Mouse (Mus musculus): ENCODE measurements around the gene 4932438H23Rik. TPM values are rescaled to one million over a fixed set of nuclear protein-coding genes. Genes with fewer than 3 reads are reported as not detected.

4932438H23Rik gene
- 0.23 and 0.30 TPM in 2 replicates for polyA plus RNA-seq (2012; rRNA removed)

DNA sequence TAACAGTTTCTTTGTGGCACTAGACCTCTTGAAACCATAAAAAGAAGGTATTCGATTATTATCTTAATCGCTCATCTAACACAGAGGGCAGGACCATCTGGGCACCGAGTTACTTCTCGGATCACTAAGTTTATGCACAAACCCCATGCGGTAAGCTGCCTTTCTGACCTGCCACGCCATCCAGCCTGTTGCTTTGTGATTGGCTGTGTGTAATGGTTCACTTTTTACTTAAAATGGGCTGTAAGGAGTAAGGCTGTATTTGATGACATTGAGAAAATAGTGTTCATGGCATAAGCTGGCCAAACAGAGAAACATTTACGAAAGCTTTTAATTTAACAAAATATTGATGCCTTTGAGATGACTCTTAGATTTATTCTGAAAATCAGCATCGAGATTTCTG, at the start of gene 4932438H23Rik:
4932438H23Rik (minus strand) TSS at position 101 of the 400 bp plus-strand sequence.
- DNase-seq, result no peak
- WGBS, result 85% methylated on average over 8 of the region's 8 CpGs
- Histone ChIP-seq H3K4me3 (replicated peaks; ENCODE audit: extremely low read depth, low read depth, low read length) (no peak within 1 kb of the TSS), H3K4me1 (ENCODE audit: control insufficient read depth, insufficient read depth, low read length) (no peaks in the 10 kb centered on the region)
- TF ChIP-seq POLR2A (IDR thresholded peaks at IDR 0.05; ENCODE audit: borderline replicate concordance, extremely low read depth, low read depth, low read length) (no peak), CTCF (IDR thresholded peaks at IDR 0.05; ENCODE audit: insufficient read depth, low read length) (no peak)

DNA sequence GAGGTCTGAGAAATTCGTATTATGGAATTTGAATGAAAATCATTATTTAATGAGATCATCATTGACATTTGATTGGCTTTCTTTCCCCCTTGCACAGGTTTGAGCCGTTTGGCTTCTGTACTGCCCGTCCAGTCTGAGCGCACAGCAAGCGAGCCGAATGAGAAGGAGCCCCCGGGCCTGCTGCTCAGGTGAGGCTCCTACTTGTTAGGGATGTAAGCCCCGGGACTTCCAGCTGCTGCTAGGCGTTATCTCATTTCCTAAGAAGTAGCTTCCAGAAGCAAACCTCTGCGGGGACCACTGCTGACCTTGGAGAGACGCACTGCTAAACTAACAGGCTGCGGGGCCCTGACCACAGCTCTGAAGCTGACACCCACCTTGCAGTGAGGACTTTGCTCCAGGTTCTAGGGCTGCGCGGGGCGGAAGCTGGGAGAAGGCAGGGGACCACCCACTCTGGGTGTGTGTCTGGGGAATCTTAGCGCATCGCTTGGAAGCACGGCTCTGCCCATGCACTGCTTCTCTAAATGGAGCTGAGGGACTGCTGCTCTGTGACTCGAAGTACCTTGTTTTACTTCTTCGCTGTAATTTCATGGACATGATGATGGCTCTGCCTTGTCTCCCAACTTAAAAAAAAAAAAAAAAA, 46.2 kb upstream of the 4932438H23Rik start:
- WGBS, result 44% methylated on average over 20 of the region's 20 CpGs
- no peak for TF ChIP-seq POLR2A (IDR thresholded peaks at IDR 0.05; ENCODE audit: borderline replicate concordance, extremely low read depth, low read depth, low read length)
- no peak for TF ChIP-seq CTCF (IDR thresholded peaks at IDR 0.05; ENCODE audit: insufficient read depth, low read length)
- Histone ChIP-seq H3K4me3 (replicated peaks; ENCODE audit: extremely low read depth, low read depth, low read length) (no peak overlapping the region), H3K4me1 (ENCODE audit: control insufficient read depth, insufficient read depth, low read length) (no peaks in the 10 kb centered on the region)
- DNase-seq, result no peak

DNA sequence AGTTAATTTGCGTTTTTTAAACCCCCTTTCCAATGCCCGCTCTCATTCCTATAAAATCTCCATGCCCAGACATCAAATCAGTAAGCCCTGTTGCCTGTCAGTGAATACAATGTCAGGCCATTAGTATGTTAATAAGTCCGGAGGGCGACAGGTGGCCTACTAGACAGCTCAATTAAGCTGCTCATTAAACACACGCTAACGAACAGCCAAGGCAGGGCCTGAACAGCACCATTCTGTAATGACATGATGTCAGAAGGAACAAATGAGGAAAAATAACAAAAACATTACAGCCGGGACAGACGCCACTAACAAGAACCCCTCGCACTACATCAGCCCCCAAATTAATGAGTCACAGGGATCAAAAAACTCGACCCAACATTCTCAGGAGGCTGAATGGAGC, 45.5 kb upstream of the 4932438H23Rik start:
- WGBS, result 27% methylated on average over 10 of the region's 10 CpGs
- no peak for TF ChIP-seq POLR2A (IDR thresholded peaks at IDR 0.05; ENCODE audit: borderline replicate concordance, extremely low read depth, low read depth, low read length)
- TF ChIP-seq CTCF (IDR thresholded peaks at IDR 0.05; ENCODE audit: insufficient read depth, low read length), result no peak
- no peaks in the 10 kb centered on the region for H3K4me1 ChIP-seq (ENCODE audit: control insufficient read depth, insufficient read depth, low read length)
- DNase-seq, result no peak
- no peak overlapping the region for H3K4me3 ChIP-seq (replicated peaks; ENCODE audit: extremely low read depth, low read depth, low read length)

DNA sequence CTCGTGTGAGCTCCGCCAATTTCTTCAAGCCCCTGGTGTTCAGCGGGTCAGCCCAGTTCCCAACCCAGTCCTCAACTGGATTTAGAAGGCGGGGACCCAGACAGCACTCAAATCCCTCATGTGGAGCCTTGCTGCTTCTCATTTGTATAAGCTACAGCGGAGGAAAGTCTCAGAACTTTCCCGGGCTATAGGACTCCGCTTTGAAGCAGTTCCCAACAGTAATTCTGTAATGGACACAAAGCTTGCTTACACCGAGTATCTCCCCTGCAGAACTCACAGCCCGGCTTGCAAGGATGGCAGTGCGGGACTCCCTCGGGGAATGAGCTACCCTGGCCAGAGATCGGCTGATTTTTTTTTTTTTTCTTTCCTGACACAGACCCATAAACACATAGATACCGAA, 45.1 kb upstream of the 4932438H23Rik start:
- DNase-seq, result no peak
- no peak for TF ChIP-seq POLR2A (IDR thresholded peaks at IDR 0.05; ENCODE audit: borderline replicate concordance, extremely low read depth, low read depth, low read length)
- TF ChIP-seq CTCF (IDR thresholded peaks at IDR 0.05; ENCODE audit: insufficient read depth, low read length), result no peak
- 24% methylated on average over 13 of the region's 13 CpGs for WGBS
- no peak overlapping the region for H3K4me3 ChIP-seq (replicated peaks; ENCODE audit: extremely low read depth, low read depth, low read length)
- no peaks in the 10 kb centered on the region for H3K4me1 ChIP-seq (ENCODE audit: control insufficient read depth, insufficient read depth, low read length)

DNA sequence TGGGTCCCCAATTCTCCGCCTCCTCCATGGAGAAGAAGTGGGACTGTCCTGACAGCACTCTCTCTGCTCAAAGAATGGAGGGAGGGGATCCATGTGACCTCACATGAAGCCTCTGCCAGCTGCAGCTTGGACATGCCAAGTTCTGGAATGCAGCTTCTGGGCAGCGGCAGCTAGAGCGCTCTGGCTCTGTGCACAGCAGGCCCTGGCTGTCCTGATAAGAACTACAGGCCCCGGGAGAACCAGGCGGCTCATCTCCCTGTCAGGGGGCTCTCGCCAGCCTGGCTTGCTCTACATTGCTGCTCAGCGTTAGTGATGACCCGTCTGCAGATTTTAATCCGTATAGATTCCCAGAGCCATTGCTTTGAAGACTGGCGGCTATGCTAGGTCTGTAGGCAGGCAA, 44.6 kb upstream of the 4932438H23Rik start:
- Histone ChIP-seq H3K4me3 (replicated peaks; ENCODE audit: extremely low read depth, low read depth, low read length) (no peak overlapping the region), H3K4me1 (ENCODE audit: control insufficient read depth, insufficient read depth, low read length) (no peaks in the 10 kb centered on the region)
- no peak for DNase-seq
- WGBS, result 25% methylated on average over 10 of the region's 10 CpGs
- TF ChIP-seq CTCF (IDR thresholded peaks at IDR 0.05; ENCODE audit: insufficient read depth, low read length), result no peak
- no peak for TF ChIP-seq POLR2A (IDR thresholded peaks at IDR 0.05; ENCODE audit: borderline replicate concordance, extremely low read depth, low read depth, low read length)

DNA sequence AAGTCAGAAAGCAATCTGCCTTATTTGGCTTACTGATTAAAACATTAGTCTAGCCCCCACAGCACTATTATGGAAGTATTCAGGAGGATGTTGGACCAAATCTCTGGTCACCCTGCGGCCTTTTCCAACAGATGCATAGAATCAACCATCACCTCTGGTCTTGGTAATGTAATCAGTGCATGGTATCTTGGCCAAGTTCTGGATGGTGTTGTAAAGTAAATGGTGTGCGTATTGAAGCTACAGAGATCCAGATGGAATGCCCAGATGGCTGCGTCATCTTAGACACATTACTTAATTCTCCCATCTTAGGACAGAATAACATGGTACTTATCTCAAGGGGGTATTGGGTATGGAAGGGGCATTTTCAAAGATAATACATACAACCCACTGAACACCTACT, 43.8 kb upstream of the 4932438H23Rik start:
- H3K4me1 ChIP-seq (ENCODE audit: control insufficient read depth, insufficient read depth, low read length), result no peaks in the 10 kb centered on the region
- H3K4me3 ChIP-seq (replicated peaks; ENCODE audit: extremely low read depth, low read depth, low read length), result no peak overlapping the region
- DNase-seq, result no peak
- WGBS, result 75% methylated on average over 3 of the region's 3 CpGs
- TF ChIP-seq CTCF (IDR thresholded peaks at IDR 0.05; ENCODE audit: insufficient read depth, low read length) (no peak), POLR2A (IDR thresholded peaks at IDR 0.05; ENCODE audit: borderline replicate concordance, extremely low read depth, low read depth, low read length) (no peak)

DNA sequence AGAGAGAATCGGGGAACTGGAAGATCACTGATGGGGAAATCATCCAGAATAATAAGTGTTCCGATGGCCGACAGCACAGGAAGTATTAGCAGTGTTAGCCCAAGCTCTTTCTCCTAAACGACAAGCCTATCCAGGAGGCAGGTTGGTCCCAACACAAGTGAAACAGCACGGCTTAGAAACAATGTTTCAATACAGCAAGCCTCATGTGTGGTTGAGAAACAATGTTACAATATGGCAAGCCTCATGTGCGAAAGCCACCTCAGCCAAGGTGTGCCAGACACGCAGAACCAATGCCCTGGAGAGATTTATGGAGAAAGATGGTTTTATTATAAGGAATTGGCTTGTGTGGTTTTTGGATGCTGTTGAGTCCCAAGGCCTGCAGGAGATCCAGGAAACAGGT, 43.2 kb upstream of the 4932438H23Rik start:
- H3K4me3 ChIP-seq (replicated peaks; ENCODE audit: extremely low read depth, low read depth, low read length), result no peak overlapping the region
- TF ChIP-seq CTCF (IDR thresholded peaks at IDR 0.05; ENCODE audit: insufficient read depth, low read length) (no peak), POLR2A (IDR thresholded peaks at IDR 0.05; ENCODE audit: borderline replicate concordance, extremely low read depth, low read depth, low read length) (no peak)
- WGBS, result 90% methylated on average over 7 of the region's 7 CpGs
- no peaks in the 10 kb centered on the region for H3K4me1 ChIP-seq (ENCODE audit: control insufficient read depth, insufficient read depth, low read length)
- DNase-seq, result no peak

DNA sequence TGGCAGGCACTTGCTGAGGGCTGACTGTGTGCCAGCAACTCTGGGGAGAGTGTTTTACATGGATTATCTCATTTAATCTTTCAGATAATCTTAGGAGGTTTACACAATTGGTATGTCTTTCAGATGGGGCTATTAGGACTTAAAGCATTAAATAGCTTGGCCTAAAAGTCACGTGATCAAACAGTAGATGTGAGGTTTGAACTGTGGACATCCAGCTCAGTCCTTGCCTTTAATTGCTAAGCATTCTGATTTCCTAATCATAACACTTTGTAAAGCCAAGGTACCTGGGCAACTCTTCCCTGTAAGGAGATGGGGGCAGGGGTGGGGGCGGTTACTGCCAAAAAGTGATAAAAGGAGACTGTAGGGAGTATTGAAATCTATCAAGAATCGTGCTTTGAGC, 41.7 kb upstream of the 4932438H23Rik start:
- no peak overlapping the region for H3K4me3 ChIP-seq (replicated peaks; ENCODE audit: extremely low read depth, low read depth, low read length)
- DNase-seq, result no peak
- WGBS, result 71% methylated on average over 3 of the region's 3 CpGs
- no peaks in the 10 kb centered on the region for H3K4me1 ChIP-seq (ENCODE audit: control insufficient read depth, insufficient read depth, low read length)
- TF ChIP-seq POLR2A (IDR thresholded peaks at IDR 0.05; ENCODE audit: borderline replicate concordance, extremely low read depth, low read depth, low read length) (no peak), CTCF (IDR thresholded peaks at IDR 0.05; ENCODE audit: insufficient read depth, low read length) (no peak)

DNA sequence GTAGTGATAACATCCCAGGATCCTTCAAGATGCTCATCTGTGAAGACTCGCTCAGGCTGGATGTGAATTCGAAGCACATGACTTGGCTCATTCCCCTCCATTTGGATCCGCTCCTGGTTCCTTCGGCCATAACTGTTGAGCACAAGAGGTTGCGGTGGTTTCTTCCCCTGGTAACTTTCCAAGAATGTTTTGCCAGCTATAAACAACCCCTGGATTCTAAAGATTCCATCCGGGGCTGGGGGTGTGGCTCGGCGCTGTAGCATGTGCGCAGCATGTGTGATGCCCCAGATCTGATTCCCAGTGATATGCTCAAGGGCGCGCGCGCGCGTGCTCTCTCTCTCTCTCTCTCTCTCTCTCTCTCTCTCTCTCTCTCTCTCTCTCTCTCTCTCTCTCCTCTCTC, 35.0 kb upstream of the 4932438H23Rik start:
- Histone ChIP-seq H3K4me3 (replicated peaks; ENCODE audit: extremely low read depth, low read depth, low read length) (no peak overlapping the region), H3K4me1 (ENCODE audit: control insufficient read depth, insufficient read depth, low read length) (no peaks in the 10 kb centered on the region)
- WGBS, result 80% methylated on average over 15 of the region's 15 CpGs
- DNase-seq, result no peak
- TF ChIP-seq CTCF (IDR thresholded peaks at IDR 0.05; ENCODE audit: insufficient read depth, low read length), result no peak
- TF ChIP-seq POLR2A (IDR thresholded peaks at IDR 0.05; ENCODE audit: borderline replicate concordance, extremely low read depth, low read depth, low read length), result no peak

DNA sequence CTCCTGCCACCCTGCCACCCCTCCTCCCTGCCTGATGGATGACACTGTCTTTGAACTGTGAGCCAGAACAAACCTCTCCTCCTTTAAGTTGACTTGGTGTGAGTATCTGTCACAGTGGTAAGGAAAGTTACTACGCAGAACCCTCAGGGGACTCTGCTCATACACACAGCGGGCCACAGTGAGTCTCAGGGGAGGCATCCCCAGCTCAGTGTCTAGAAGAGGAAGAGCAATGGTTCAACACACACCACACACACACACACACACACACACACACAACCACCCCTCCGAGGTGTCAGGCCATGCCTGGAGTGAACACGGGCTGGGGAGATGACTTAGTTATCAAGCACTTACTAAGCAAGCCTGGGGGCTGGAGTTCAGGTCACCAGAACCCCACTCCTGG, 33.5 kb upstream of the 4932438H23Rik start:
- WGBS, result 78% methylated on average over 4 of the region's 4 CpGs
- no peak for DNase-seq
- H3K4me3 ChIP-seq (replicated peaks; ENCODE audit: extremely low read depth, low read depth, low read length), result no peak overlapping the region
- H3K4me1 ChIP-seq (ENCODE audit: control insufficient read depth, insufficient read depth, low read length), result no peaks in the 10 kb centered on the region
- TF ChIP-seq CTCF (IDR thresholded peaks at IDR 0.05; ENCODE audit: insufficient read depth, low read length) (no peak), POLR2A (IDR thresholded peaks at IDR 0.05; ENCODE audit: borderline replicate concordance, extremely low read depth, low read depth, low read length) (no peak)

All from lung, adult 2 months (tissue).